Mouse (Mus musculus) hindbrain, embryonic 14.5 days (tissue): ENCODE measurements at regions not wholly inside any gene's neighbourhood (a gene's known extent, or its start where the extent isn't known, plus 50 kb on each side); places are given as distances from the start of the nearest gene placed in this dataset.
A peak's percentile ranks its signal among the peaks of the same experiment; 100 is the strongest.

ENCODE experiments used
- ATAC-seq: fragments of 200-750 bp; cut with Nextera tagmentation; 2 replicates; pipeline ENCODE4 v1.8.0; 2017; ENCODE audit warnings: moderate number of reproducible peaks, mild to moderate bottlenecking, moderate TSS enrichment, moderate library complexity; ENCODE audit not compliant: low FRiP score
- DNase-seq: peaks from one replicate; pipeline ENCODE4 v3.0.0-alpha.2; 2015; ENCODE audit warnings: low spot score
- H3K27ac ChIP-seq: fragments of 300-500 bp; sonication (generic); 2 replicates; pipeline ENCODE4 v1.5.1; 2014; ENCODE audit warnings: mild to moderate bottlenecking, moderate library complexity
- H3K27me3 ChIP-seq: fragments of 300-500 bp; sonication (generic); 2 replicates; pipeline ENCODE4 v1.6.1; 2014; ENCODE audit warnings: mild to moderate bottlenecking, low read length, mixed read lengths; ENCODE audit not compliant: control insufficient read depth, insufficient read depth
- H3K36me3 ChIP-seq: fragments of 300-500 bp; sonication (generic); replicated peaks from 2 replicates; pipeline ENCODE4 v1.6.1; 2014; ENCODE audit not compliant: control insufficient read depth, insufficient read depth
- H3K4me1 ChIP-seq: fragments of 300-500 bp; sonication (generic); replicated peaks from 2 replicates; pipeline ENCODE4 v1.6.1; 2014; ENCODE audit warnings: antibody characterized with exemption, low read length, mixed read lengths; ENCODE audit not compliant: control insufficient read depth, insufficient read depth
- H3K4me2 ChIP-seq: fragments of 300-500 bp; sonication (generic); replicated peaks from 2 replicates; pipeline ENCODE4 v1.6.1; 2014; ENCODE audit warnings: mild to moderate bottlenecking, moderate library complexity
- H3K4me3 ChIP-seq: fragments of 300-500 bp; sonication (generic); replicated peaks from 2 replicates; pipeline ENCODE4 v1.5.1; 2014; ENCODE audit warnings: mild to moderate bottlenecking, low read length
- H3K9ac ChIP-seq: fragments of 300-500 bp; sonication (generic); 2 replicates; pipeline ENCODE4 v1.6.1; 2014
- H3K9me3 ChIP-seq: fragments of 300-500 bp; sonication (generic); 2 replicates; pipeline ENCODE4 v1.6.1; 2016; ENCODE audit warnings: low read length; ENCODE audit not compliant: control insufficient read depth
- WGBS: fragments of 180-500 bp; shearing (Covaris S2); extraction: QIAGEN DNeasy Blood & Tissue Kit; methylation state at CpG from one replicate; pipeline ENCODE4 v1.1.7; 2014; 5-methylcytosine and 5-hydroxymethylcytosine counted together

DNA sequence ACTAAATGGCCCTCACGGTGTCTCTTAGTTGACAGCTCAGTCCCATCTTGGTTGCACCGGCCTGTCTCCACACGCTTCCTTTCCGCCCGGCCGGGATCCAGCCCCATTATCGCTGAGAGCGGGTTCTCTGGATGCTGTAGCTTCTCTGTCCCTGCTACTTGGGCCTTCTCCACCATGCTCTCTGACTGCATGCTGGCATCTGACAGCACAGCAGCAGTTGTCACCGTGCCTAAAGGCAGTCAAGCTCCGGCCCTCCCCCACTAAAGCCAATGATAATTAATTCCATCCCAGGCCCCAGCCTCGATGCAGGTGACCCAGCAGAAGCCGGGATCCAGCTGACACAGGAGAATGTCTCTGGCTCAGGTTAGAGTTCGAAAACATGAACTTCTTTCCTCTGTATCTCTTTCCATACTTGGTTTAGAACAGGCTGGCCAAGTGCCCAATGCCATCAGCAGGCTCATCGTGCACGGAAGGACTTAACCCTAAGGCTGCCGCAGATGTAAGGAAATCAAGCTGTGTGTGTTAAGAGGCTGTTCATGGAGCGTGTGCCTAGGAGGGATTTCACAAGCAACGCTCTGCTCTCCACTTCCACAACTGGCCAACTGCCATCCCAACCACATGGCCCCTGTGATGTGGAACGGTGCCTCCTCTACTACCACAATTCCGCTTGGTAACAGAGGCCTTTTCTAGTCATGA is 76.5 kb upstream of the Gpc1 start:
- peak; percentile 55 for DNase-seq

DNA sequence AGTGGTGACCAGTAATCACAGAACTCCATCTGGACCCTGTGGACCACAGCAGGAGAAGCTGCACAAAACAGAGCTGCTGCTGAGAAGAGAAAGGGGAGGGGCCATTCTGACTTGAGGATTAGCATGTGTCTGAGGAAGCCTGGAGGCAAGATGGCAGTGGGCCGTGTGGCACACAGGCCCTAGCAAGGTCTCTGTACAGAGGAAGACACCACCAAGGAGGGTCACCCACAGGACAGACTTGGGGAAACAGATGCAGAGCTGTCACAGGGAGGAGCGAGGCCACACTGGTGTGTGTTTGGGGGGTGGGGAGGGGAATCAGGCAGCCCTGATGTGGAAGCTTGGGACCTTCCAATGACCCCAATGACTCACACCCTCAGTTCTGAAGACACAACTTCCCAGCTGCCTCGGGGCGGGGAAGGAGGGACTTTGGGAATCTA is 79.7 kb upstream of the Gpc1 start:
- Histone ChIP-seq H3K36me3 (no peaks in the 10 kb centered on the region), H3K9me3 (no peaks in the 10 kb centered on the region), H3K27ac (no peak overlapping the region), H3K4me2 (no peak overlapping the region), H3K4me3 (no peak overlapping the region), H3K4me1 (no peaks in the 10 kb centered on the region), H3K27me3 (no peaks in the 10 kb centered on the region), H3K9ac (no peak overlapping the region)
- no peak for ATAC-seq
- WGBS, result 62% methylated on average over 4 of the region's 4 CpGs
- DNase-seq, result no peak

More for the DNA sequence above, 76.5 kb upstream of the Gpc1 start:
- H3K27ac ChIP-seq, result 0 out of 2 replicates have a peak overlapping the region, but pooled peaks have one; percentile 33
- no peaks in the 10 kb centered on the region for H3K36me3 ChIP-seq
- no peaks in the 10 kb centered on the region for H3K9me3 ChIP-seq
- H3K4me2 ChIP-seq, result no peak overlapping the region
- H3K27me3 ChIP-seq, result no peaks in the 10 kb centered on the region
- no peak overlapping the region for H3K4me3 ChIP-seq
- H3K9ac ChIP-seq, result no peak overlapping the region
- no peaks in the 10 kb centered on the region for H3K4me1 ChIP-seq
- ATAC-seq, result peak; percentile 46; the same call in 1 of the 2 replicates
- 62% methylated on average over 20 of the region's 20 CpGs for WGBS

DNA sequence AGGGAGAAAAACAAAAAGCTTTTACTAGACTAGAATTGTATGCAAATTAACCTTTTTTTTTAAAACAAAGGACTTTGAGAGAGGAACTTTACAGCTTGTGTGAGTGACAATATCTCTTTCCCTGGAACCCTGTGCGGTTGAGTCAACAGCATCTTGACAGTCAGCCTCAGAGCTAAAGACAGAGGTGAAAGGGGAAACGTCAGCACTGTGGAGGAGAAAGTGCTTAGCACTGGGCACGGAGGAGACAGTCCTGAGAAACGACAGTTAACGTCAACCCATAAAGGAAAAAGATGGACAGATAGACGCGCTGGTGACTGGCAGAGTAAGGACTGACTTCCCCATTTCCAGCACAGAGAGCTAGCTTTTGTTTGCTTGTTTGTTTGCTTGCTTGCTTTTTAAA is 82.0 kb upstream of the Gpc1 start:
- Histone ChIP-seq H3K9me3 (no peaks in the 10 kb centered on the region), H3K27ac (no peak overlapping the region), H3K4me3 (no peak overlapping the region), H3K36me3 (no peaks in the 10 kb centered on the region), H3K4me1 (peaks cover 7% of the 10 kb centered on the region), H3K27me3 (no peaks in the 10 kb centered on the region), H3K9ac (no peak overlapping the region), H3K4me2 (no peak overlapping the region)
- ATAC-seq (no peak), DNase-seq (no peak)
- 64% methylated on average over 7 of the region's 7 CpGs for WGBS

DNA sequence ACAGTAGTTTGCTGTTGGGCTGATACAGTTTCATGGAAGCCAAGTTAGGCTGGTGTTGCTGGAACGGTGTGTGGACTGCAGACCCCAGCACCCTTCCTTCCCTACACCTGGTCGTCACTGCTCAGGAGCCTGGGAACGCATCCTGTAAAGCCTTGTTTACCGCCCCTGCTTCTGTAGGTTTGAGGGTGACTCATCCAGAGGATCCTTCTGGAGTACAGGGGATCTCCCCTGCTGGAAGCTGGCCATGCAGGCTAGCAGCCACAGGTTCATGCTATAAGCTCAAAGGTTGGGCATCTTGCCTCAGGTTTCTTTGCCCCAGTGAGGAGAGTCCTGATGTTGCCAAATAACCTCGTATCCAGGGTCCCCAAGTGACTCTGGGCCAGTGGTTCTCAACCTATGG is 86.2 kb upstream of the Gpc1 start:
- DNase-seq, result no peak
- Histone ChIP-seq H3K4me3 (no peak overlapping the region), H3K4me1 (peaks cover 8% of the 10 kb centered on the region), H3K36me3 (no peaks in the 10 kb centered on the region), H3K9me3 (no peaks in the 10 kb centered on the region), H3K27ac (no peak overlapping the region), H3K9ac (no peak overlapping the region), H3K27me3 (no peaks in the 10 kb centered on the region), H3K4me2 (no peak overlapping the region)
- ATAC-seq, result no peak
- 81% methylated on average over 5 of the region's 5 CpGs for WGBS

DNA sequence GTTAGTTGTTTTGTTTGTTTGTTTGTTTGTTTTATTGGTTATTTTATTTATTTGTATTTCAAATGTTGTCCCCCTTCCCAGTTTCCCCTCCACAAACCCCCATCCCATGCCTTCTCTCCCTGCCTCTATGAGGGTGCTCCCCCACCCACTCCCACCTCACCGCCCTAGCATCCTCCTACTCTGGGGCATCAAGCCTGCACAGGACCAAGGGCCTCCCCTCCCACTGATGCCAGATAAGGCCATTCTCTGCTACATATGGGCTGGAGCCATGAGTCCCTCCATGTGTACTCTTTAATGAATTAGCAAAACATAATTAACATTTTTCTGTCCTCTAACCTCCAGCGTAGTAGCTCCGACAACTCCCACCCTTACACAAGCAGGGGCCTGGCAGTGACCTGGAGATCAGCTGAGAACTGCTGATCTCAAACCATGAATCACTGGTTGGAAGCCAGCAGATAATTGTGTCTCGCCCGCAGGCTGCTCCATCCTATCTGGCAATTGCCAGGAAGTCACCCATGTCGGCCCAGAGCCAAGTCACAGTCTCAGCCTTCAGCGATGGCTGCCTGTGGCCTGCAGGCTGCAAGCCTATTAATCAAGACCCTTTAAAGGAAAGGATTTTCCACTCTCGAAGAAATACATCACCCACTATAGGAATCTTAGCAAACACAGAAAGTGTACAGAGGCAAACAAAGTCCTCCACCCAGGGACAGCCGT is 86.8 kb upstream of the Gpc1 start:
- ATAC-seq (peak; percentile 57; the same call in 1 of the 2 replicates), DNase-seq (peak; percentile 50)
- no peaks in the 10 kb centered on the region for H3K36me3 ChIP-seq
- no peak overlapping the region for H3K4me3 ChIP-seq
- WGBS, result 54% methylated on average over 9 of the region's 9 CpGs
- no peaks in the 10 kb centered on the region for H3K27me3 ChIP-seq
- H3K9ac ChIP-seq, result no peak overlapping the region
- H3K9me3 ChIP-seq, result no peaks in the 10 kb centered on the region
- H3K4me2 ChIP-seq, result no peak overlapping the region
- peaks cover 8% of the 10 kb centered on the region for H3K4me1 ChIP-seq
- no peak overlapping the region for H3K27ac ChIP-seq

DNA sequence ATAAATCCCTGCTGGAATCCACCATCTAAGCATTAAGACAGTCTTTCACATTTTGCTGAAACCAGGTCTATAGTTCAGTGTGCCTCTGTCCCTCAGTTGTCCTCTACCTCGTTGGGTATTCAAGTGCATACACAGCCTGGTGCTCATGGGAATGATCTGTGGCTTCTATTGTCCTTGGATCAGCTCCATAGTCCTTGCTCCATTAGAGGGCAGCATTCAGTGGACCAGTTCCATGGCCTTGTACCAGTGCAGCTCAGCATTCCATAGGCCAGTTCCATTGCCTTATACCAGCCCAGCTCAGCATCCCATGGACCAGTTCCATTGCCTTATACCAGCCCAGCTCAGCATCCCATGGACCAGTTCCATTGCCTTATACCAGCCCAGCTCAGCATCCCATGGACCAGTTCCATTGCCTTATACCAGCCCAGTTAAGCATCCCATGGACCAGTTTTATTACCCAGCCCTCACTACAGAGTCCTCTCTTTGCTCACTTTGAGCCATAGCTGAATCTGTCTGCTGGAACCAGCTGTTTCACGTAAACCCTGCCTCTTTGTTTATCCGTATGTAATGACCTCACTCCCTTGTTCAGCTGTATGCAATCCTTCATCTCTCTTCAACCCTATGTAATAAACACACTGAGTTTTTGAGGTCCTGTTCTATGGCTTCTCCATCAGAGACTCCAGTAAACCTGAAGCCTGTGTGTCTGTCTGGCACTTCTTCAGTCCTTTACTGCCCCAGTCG is 88.4 kb upstream of the Gpc1 start:
- H3K27me3 ChIP-seq, result no peaks in the 10 kb centered on the region
- H3K4me3 ChIP-seq, result no peak overlapping the region
- no peak overlapping the region for H3K9ac ChIP-seq
- 79% methylated on average over 4 of the region's 4 CpGs for WGBS
- no peaks in the 10 kb centered on the region for H3K36me3 ChIP-seq
- DNase-seq, result no peak
- no peaks in the 10 kb centered on the region for H3K9me3 ChIP-seq
- peaks cover 12% of the 10 kb centered on the region for H3K4me1 ChIP-seq
- H3K27ac ChIP-seq, result no peak overlapping the region
- H3K4me2 ChIP-seq, result no peak overlapping the region
- no peak for ATAC-seq

DNA sequence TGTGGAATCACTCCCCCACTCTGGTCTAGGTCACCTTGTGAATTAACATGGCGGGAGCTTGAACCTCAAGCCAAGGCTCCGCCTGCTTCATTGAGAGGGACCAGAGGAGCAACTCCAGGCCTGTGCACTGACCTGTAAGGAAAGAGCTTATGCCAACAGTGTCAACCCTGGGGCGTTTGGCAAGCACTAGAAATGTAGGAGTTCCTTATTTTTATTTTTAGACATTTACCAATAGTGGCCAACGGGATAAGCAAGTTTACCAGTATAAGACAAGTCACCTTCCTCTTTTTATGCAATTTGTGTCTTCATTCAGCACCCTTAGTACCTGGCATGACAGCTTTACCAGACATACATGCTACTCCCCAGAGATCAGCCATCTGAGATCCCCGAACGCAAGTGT is 89.1 kb upstream of the Gpc1 start:
- Histone ChIP-seq H3K27me3 (no peaks in the 10 kb centered on the region), H3K36me3 (no peaks in the 10 kb centered on the region), H3K4me2 (no peak overlapping the region), H3K9me3 (no peaks in the 10 kb centered on the region), H3K9ac (no peak overlapping the region), H3K27ac (no peak overlapping the region), H3K4me1 (peaks cover 19% of the 10 kb centered on the region), H3K4me3 (no peak overlapping the region)
- DNase-seq, result no peak
- WGBS, result 86% methylated on average over 6 of the region's 6 CpGs
- no peak for ATAC-seq

DNA sequence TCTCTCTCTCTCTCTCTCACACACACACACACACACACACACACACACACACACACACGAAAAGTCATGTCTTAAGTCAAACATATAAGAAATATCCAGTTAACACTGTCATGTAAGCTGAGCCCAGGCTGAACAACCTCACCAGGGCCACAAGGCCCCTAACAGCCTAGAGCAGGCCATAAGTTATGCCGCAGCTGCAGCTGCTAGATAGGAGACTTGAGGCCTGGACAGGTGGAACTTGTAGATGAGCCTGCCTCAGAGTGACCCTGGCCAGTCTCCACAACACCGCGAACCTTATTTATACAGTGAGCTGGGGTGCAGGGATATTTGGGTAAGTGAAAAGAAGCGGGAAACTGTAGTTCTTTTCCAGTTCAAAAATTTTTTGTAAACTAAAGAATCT is 90.4 kb upstream of the Gpc1 start:
- Histone ChIP-seq H3K4me3 (no peak overlapping the region), H3K4me2 (no peak overlapping the region), H3K27ac (no peak overlapping the region), H3K36me3 (no peaks in the 10 kb centered on the region), H3K9ac (no peak overlapping the region), H3K9me3 (no peaks in the 10 kb centered on the region), H3K4me1 (peaks cover 24% of the 10 kb centered on the region), H3K27me3 (no peaks in the 10 kb centered on the region)
- no peak for ATAC-seq
- DNase-seq, result no peak
- 93% methylated on average over 5 of the region's 5 CpGs for WGBS

DNA sequence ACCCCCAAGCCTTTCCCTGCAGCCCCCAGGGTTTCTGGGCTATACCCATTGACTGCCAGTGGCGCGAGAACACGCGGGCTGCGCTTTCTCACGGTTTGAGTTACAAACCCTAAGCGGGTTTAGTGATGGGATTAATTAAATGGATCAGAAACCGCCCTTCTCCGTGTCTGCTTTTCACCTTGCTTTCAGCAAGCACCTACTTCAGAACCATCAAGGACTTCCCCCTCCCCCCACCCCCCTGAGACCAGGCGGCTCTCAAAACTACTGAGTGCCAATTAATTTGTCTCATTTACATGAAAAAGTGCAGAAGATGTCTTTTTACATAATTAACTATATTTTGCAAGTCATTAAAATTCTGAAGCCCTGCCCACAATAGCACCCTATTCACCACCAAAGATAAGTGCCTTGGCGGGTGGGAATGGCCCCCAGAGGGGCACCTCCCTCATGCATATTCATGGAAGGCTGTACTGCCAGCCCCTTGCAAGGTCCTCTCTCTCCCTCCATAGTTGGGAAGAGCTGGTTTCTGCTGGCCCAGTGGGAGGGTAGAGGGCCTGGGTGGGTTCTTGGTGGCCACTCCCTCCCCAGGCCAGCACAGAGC is 89.1 kb upstream of the Otos start:
- 0 out of 2 replicates have a peak overlapping the region, but pooled peaks have one; percentile 16 for H3K27ac ChIP-seq
- 23% methylated on average over 11 of the region's 11 CpGs for WGBS
- H3K4me2 ChIP-seq, result no peak overlapping the region
- peaks cover 23% of the 10 kb centered on the region for H3K4me1 ChIP-seq
- no peak overlapping the region for H3K9ac ChIP-seq
- DNase-seq, result no peak
- no peak overlapping the region for H3K4me3 ChIP-seq
- H3K9me3 ChIP-seq, result no peaks in the 10 kb centered on the region
- peak; percentile 64; the same call in 1 of the 2 replicates for ATAC-seq
- H3K27me3 ChIP-seq, result no peaks in the 10 kb centered on the region
- no peaks in the 10 kb centered on the region for H3K36me3 ChIP-seq
